Mouse (Mus musculus): ENCODE measurements around the gene Ly6g6e. TPM values are rescaled to one million over a fixed set of nuclear protein-coding genes. Genes with fewer than 3 reads are reported as not detected.
A peak's percentile ranks its signal among the peaks of the same experiment; 100 is the strongest.

Gene Ly6g6e
- polyA plus RNA-seq, 1 experiment from 2014 or later = 3.8 TPM

GRCm38 (mm10) chr17:35034896-35035295 is 41.8 kb upstream of the Ly6g6e start:
- Histone ChIP-seq H3K4me1 (ENCODE audit: control insufficient read depth, insufficient read depth, low read length) (no peaks in the 10 kb centered on the region), H3K27me3 (replicated peaks; ENCODE audit: control insufficient read depth, insufficient read depth, low read length) (no peaks in the 10 kb centered on the region), H3K27ac (ENCODE audit: low read length) (no peak overlapping the region), H3K4me3 (ENCODE audit: low read length) (no peak overlapping the region), H3K9ac (ENCODE audit: low read depth, low read length) (0 out of 2 replicates have a peak overlapping the region, but pooled peaks have one; percentile 32), H3K4me2 (ENCODE audit: low read depth, low read length) (no peak overlapping the region), H3K9me3 (ENCODE audit: control insufficient read depth, low read length) (no peaks in the 10 kb centered on the region), H3K36me3 (ENCODE audit: control insufficient read depth, insufficient read depth, low read length) (no peaks in the 10 kb centered on the region)
- WGBS = 58% methylated on average over 6 of the region's 6 CpGs
- no peak for ATAC-seq

GRCm38 (mm10) chr17:35039121-35039873 is 37.4 kb upstream of the Ly6g6e start:
- H3K9me3 ChIP-seq (ENCODE audit: control insufficient read depth, low read length) = no peaks in the 10 kb centered on the region
- H3K9ac ChIP-seq (ENCODE audit: low read depth, low read length) = no peak overlapping the region
- no peak for ATAC-seq
- WGBS = 82% methylated on average over 11 of the region's 11 CpGs
- H3K36me3 ChIP-seq (ENCODE audit: control insufficient read depth, insufficient read depth, low read length) = no peaks in the 10 kb centered on the region
- H3K4me2 ChIP-seq (ENCODE audit: low read depth, low read length) = no peak overlapping the region
- no peaks in the 10 kb centered on the region for H3K27me3 ChIP-seq (replicated peaks; ENCODE audit: control insufficient read depth, insufficient read depth, low read length)
- H3K4me3 ChIP-seq (ENCODE audit: low read length) = no peak overlapping the region
- H3K27ac ChIP-seq (ENCODE audit: low read length) = no peak overlapping the region
- H3K4me1 ChIP-seq (ENCODE audit: control insufficient read depth, insufficient read depth, low read length) = peaks cover 4% of the 10 kb centered on the region

GRCm38 (mm10) chr17:35043794-35044193 is 32.9 kb upstream of the Ly6g6e start:
- Histone ChIP-seq H3K9ac (ENCODE audit: low read depth, low read length) (no peak overlapping the region), H3K9me3 (ENCODE audit: control insufficient read depth, low read length) (no peaks in the 10 kb centered on the region), H3K27ac (ENCODE audit: low read length) (peak overlapping the region; percentile 10), H3K27me3 (replicated peaks; ENCODE audit: control insufficient read depth, insufficient read depth, low read length) (no peaks in the 10 kb centered on the region), H3K4me3 (ENCODE audit: low read length) (no peak overlapping the region), H3K4me2 (ENCODE audit: low read depth, low read length) (no peak overlapping the region), H3K36me3 (ENCODE audit: control insufficient read depth, insufficient read depth, low read length) (no peaks in the 10 kb centered on the region), H3K4me1 (ENCODE audit: control insufficient read depth, insufficient read depth, low read length) (peaks cover 32% of the 10 kb centered on the region)
- 82% methylated on average over 4 of the region's 4 CpGs for WGBS
- ATAC-seq = no peak

- Histone ChIP-seq H3K36me3 (ENCODE audit: control insufficient read depth, insufficient read depth, low read length) (no peaks in the 10 kb centered on the region), H3K27ac (ENCODE audit: low read length) (peak overlapping the region; percentile 90), H3K4me3 (ENCODE audit: low read length) (peak overlapping the region; percentile 68; the same call in 1 of the 2 replicates), H3K9ac (ENCODE audit: low read depth, low read length) (peak overlapping the region; percentile 93), H3K27me3 (replicated peaks; ENCODE audit: control insufficient read depth, insufficient read depth, low read length) (no peaks in the 10 kb centered on the region), H3K4me2 (ENCODE audit: low read depth, low read length) (peak overlapping the region; percentile 100), H3K9me3 (ENCODE audit: control insufficient read depth, low read length) (no peaks in the 10 kb centered on the region), H3K4me1 (ENCODE audit: control insufficient read depth, insufficient read depth, low read length) (peaks cover 40% of the 10 kb centered on the region)
- ATAC-seq = no peak
- WGBS = 68% methylated on average over 7 of the region's 7 CpGs
Observed at GRCm38 (mm10) chr17:35044904-35045806, 31.5 kb upstream of the Ly6g6e start.

DNA sequence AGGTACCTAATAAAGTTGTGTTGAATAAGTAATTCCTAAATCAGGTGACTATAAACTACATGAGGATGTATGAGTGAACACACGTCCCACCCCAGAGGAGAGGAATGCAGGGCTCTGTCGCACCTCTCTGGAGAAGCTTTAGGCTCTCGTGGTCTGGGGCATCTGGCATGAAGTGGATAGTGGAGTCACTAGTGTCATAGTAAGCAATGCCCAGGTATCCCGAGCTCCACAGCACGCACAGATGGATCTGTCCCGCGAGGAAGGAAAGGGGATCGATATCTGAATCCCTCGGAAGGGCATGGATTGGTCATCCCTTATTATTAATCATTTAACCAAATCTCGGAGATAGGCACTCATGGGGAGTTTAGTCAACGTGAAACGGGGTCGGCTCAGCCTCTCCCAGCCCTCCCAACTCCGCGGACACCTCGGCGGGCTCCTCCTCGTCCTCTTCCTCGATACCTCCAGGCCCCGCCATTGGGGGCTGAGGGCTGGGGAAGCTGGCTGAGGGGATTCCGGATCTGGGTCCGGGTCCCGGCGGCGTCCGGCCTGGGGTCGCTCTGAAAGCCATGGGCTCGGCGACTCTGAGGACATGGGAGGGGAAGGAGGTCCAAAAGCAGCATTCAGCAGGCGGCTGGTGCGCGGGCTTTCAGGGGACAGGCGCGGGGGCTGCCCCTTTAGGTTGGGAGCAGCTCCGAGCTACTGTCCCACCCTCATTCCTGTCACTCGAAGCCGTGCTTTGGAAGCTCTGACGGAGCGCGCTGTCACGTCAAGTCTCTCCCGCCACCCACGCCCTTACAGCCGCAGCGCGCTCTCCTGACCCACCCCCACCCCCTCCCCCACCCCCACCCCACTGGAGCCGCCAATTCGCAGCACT is 30.7 kb upstream of the Ly6g6e start:
- Histone ChIP-seq H3K9me3 (ENCODE audit: control insufficient read depth, low read length) (no peaks in the 10 kb centered on the region), H3K27me3 (replicated peaks; ENCODE audit: control insufficient read depth, insufficient read depth, low read length) (no peaks in the 10 kb centered on the region), H3K9ac (ENCODE audit: low read depth, low read length) (peak overlapping the region; percentile 93), H3K4me2 (ENCODE audit: low read depth, low read length) (peak overlapping the region; percentile 100), H3K4me3 (ENCODE audit: low read length) (peak overlapping the region; percentile 68), H3K4me1 (ENCODE audit: control insufficient read depth, insufficient read depth, low read length) (peaks cover 40% of the 10 kb centered on the region), H3K36me3 (ENCODE audit: control insufficient read depth, insufficient read depth, low read length) (no peaks in the 10 kb centered on the region), H3K27ac (ENCODE audit: low read length) (peak overlapping the region; percentile 90)
- WGBS = 4% methylated on average over 48 of the region's 48 CpGs
- ATAC-seq = peak; percentile 0; the same call in 1 of the 2 replicates

GRCm38 (mm10) chr17:35046681-35047455 is 29.8 kb upstream of the Ly6g6e start, which contains the start of gene Msh5:
Gene Msh5 (minus strand): TSS chr17:35046745.
- Histone ChIP-seq H3K9ac (ENCODE audit: low read depth, low read length) (peak within 1 kb of the TSS; percentile 93), H3K9me3 (ENCODE audit: control insufficient read depth, low read length) (no peaks in the 10 kb centered on the region), H3K27ac (ENCODE audit: low read length) (peak within 1 kb of the TSS; percentile 100), H3K4me1 (ENCODE audit: control insufficient read depth, insufficient read depth, low read length) (peaks cover 40% of the 10 kb centered on the region), H3K27me3 (replicated peaks; ENCODE audit: control insufficient read depth, insufficient read depth, low read length) (no peaks in the 10 kb centered on the region), H3K4me3 (ENCODE audit: low read length) (peak within 1 kb of the TSS; percentile 68), H3K36me3 (ENCODE audit: control insufficient read depth, insufficient read depth, low read length) (no peaks in the 10 kb centered on the region), H3K4me2 (ENCODE audit: low read depth, low read length) (peak within 1 kb of the TSS; percentile 100)
- ATAC-seq = peak; percentile 87
- 2% methylated on average over 32 of the region's 33 CpGs for WGBS

- peak overlapping the region; percentile 100 for H3K27ac ChIP-seq (ENCODE audit: low read length)
- no peaks in the 10 kb centered on the region for H3K9me3 ChIP-seq (ENCODE audit: control insufficient read depth, low read length)
- peak; percentile 39 for ATAC-seq
- peak overlapping the region; percentile 54 for H3K4me2 ChIP-seq (ENCODE audit: low read depth, low read length)
- WGBS = 31% methylated on average over 1 of the region's 1 CpGs
- peaks cover 47% of the 10 kb centered on the region for H3K4me1 ChIP-seq (ENCODE audit: control insufficient read depth, insufficient read depth, low read length)
- peak overlapping the region; percentile 57 for H3K9ac ChIP-seq (ENCODE audit: low read depth, low read length)
- no peaks in the 10 kb centered on the region for H3K27me3 ChIP-seq (replicated peaks; ENCODE audit: control insufficient read depth, insufficient read depth, low read length)
- H3K36me3 ChIP-seq (ENCODE audit: control insufficient read depth, insufficient read depth, low read length) = 0 out of 2 replicates have a peak, but pooled peaks cover under 1% of the 10 kb centered on the region
- peak overlapping the region; percentile 27 for H3K4me3 ChIP-seq (ENCODE audit: low read length)
Observed at GRCm38 (mm10) chr17:35047688-35048087, 29.0 kb upstream of the Ly6g6e start.

DNA sequence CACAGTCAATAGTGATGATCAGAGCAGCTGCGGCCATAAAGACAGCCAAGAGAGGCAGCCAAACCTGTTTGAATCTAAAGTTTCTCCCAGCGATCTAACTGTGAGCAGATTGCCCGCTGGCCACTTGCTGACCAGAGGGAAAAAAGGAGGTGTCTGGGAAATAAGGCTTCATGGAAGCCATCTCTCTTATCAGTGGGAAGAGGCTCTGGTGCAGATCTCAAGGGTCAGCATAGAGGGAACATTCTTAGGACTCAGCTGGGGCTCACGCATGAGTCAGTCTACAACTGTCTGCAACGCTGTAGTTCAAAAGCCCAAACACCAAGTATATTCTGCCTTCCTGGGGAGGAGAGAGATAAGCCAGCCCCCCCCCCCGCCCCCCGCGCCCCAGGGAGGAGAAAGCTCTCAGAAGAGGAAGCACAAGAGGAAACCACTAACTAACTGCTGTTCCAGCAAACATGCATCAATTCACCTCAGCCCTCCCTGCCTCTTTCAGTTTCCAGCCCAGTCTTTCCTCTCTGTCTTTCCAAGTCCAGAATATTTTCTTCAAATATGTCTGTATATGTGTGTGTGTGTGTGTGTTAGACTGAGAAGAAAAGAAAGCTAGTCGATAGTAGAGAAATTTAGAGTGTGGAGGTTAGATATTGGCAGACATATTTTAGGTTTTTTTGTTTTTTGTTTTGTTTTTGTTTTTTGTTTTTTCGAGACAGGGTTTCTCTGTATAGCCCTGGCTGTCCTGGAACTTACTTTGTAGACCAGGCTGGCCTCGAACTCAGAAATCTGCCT is 28.4 kb upstream of the Ly6g6e start:
- no peaks in the 10 kb centered on the region for H3K9me3 ChIP-seq (ENCODE audit: control insufficient read depth, low read length)
- H3K27me3 ChIP-seq (replicated peaks; ENCODE audit: control insufficient read depth, insufficient read depth, low read length) = no peaks in the 10 kb centered on the region
- ATAC-seq = peak; percentile 13
- 0 out of 2 replicates have a peak, but pooled peaks cover 5% of the 10 kb centered on the region for H3K36me3 ChIP-seq (ENCODE audit: control insufficient read depth, insufficient read depth, low read length)
- WGBS = 27% methylated on average over 11 of the region's 11 CpGs
- H3K4me3 ChIP-seq (ENCODE audit: low read length) = peak overlapping the region; percentile 27
- H3K27ac ChIP-seq (ENCODE audit: low read length) = peak overlapping the region; percentile 100
- H3K9ac ChIP-seq (ENCODE audit: low read depth, low read length) = peak overlapping the region; percentile 57
- peaks cover 51% of the 10 kb centered on the region for H3K4me1 ChIP-seq (ENCODE audit: control insufficient read depth, insufficient read depth, low read length)
- peak overlapping the region; percentile 87 for H3K4me2 ChIP-seq (ENCODE audit: low read depth, low read length)

Measured in intestine, embryonic 16.5 days (tissue).